Mouse (Mus musculus) heart, embryonic 16.5 days (tissue): ENCODE data around the gene Alcam. TPM values are rescaled to one million over a fixed set of nuclear protein-coding genes. Genes with fewer than 3 reads are reported as not detected.

Experiments
- ATAC-seq: fragments of 200-750 bp; cut with Nextera tagmentation; replicated peaks from 2 replicates; pipeline ENCODE4 v1.8.0; 2017; ENCODE audit warnings: moderate number of reproducible peaks; ENCODE audit not compliant: insufficient read depth, low FRiP score; ENCODE audit errors: extremely low read depth
- H3K27ac ChIP-seq: fragments of 300-500 bp; sonication (generic); 2 replicates; pipeline ENCODE4 v1.5.1; 2014; ENCODE audit warnings: mild to moderate bottlenecking, low read length, control low read depth, moderate library complexity
- H3K27me3 ChIP-seq: fragments of 300-500 bp; sonication (generic); 2 replicates; pipeline ENCODE4 v1.6.1; 2014; ENCODE audit warnings: low read length, mixed read lengths; ENCODE audit not compliant: control insufficient read depth, insufficient read depth
- H3K36me3 ChIP-seq: fragments of 300-500 bp; sonication (generic); 2 replicates; pipeline ENCODE4 v1.6.1; 2014; ENCODE audit not compliant: control insufficient read depth, insufficient read depth
- H3K4me1 ChIP-seq: fragments of 300-500 bp; sonication (generic); 2 replicates; pipeline ENCODE4 v1.6.1; 2014; ENCODE audit warnings: low read length, mixed read lengths; ENCODE audit not compliant: control insufficient read depth, insufficient read depth
- H3K4me2 ChIP-seq: fragments of 300-500 bp; sonication (generic); 2 replicates; pipeline ENCODE4 v1.6.1; 2014; ENCODE audit warnings: low read depth, mild to moderate bottlenecking, control low read depth, low read length
- H3K4me3 ChIP-seq: fragments of 300-500 bp; sonication (generic); 2 replicates; pipeline ENCODE4 v1.5.1; 2014; ENCODE audit warnings: mild to moderate bottlenecking, control low read depth, low read length
- H3K9ac ChIP-seq: fragments of 300-500 bp; sonication (generic); 2 replicates; pipeline ENCODE4 v1.6.1; 2014; ENCODE audit warnings: low read length, control low read depth
- H3K9me3 ChIP-seq: fragments of 300-500 bp; sonication (generic); replicated peaks from 2 replicates; pipeline ENCODE4 v1.6.1; 2016; ENCODE audit warnings: low read length; ENCODE audit not compliant: control insufficient read depth
- WGBS: fragments of 180-500 bp; shearing (Covaris S2); extraction: QIAGEN DNeasy Blood & Tissue Kit; methylation state at CpG from one replicate; pipeline ENCODE4 v1.1.7; 2014; 5-methylcytosine and 5-hydroxymethylcytosine counted together
- polyA plus RNA-seq: library from polyadenylated mRNA; unstranded; fragments of >200 nt; fragmentation: Nextera tagmentation; extraction: Ambion mirVana; gene quantifications from 2 replicates; pipeline ENCODE4 v1.2.1, GENCODE M21; 2015

Alcam gene
- polyA plus RNA-seq, 1 experiment from 2014 or later: 13.4 TPM

- no peak overlapping the region for H3K27ac ChIP-seq
- H3K27me3 ChIP-seq: no peaks in the 10 kb centered on the region
- H3K36me3 ChIP-seq: no peaks in the 10 kb centered on the region
- ATAC-seq: no peak
- no peaks in the 10 kb centered on the region for H3K4me1 ChIP-seq
- no peak overlapping the region for H3K4me3 ChIP-seq
- no peaks in the 10 kb centered on the region for H3K9me3 ChIP-seq
- no peak overlapping the region for H3K4me2 ChIP-seq
- no peak overlapping the region for H3K9ac ChIP-seq
Observed at GRCm38 (mm10) chr16:52263751-52264150, 190.1 kb downstream of the Alcam start.

GRCm38 (mm10) chr16:52262582-52262981, 191.3 kb downstream of the Alcam start:
- Histone ChIP-seq H3K4me2 (no peak overlapping the region), H3K9ac (no peak overlapping the region), H3K9me3 (no peaks in the 10 kb centered on the region), H3K4me1 (no peaks in the 10 kb centered on the region), H3K36me3 (no peaks in the 10 kb centered on the region), H3K27me3 (no peaks in the 10 kb centered on the region), H3K4me3 (no peak overlapping the region), H3K27ac (no peak overlapping the region)
- ATAC-seq: no peak
- 82% methylated on average over 1 of the region's 1 CpGs for WGBS

GRCm38 (mm10) chr16:52261755-52262154, 192.1 kb downstream of the Alcam start:
- Histone ChIP-seq H3K4me3 (no peak overlapping the region), H3K9me3 (no peaks in the 10 kb centered on the region), H3K36me3 (no peaks in the 10 kb centered on the region), H3K4me2 (no peak overlapping the region), H3K27ac (no peak overlapping the region), H3K9ac (no peak overlapping the region), H3K4me1 (no peaks in the 10 kb centered on the region), H3K27me3 (no peaks in the 10 kb centered on the region)
- no peak for ATAC-seq
- 94% methylated on average over 1 of the region's 1 CpGs for WGBS

GRCm38 (mm10) chr16:52250935-52251334, 202.9 kb downstream of the Alcam start:
- 83% methylated on average over 4 of the region's 4 CpGs for WGBS
- Histone ChIP-seq H3K27me3 (no peaks in the 10 kb centered on the region), H3K36me3 (no peaks in the 10 kb centered on the region), H3K9ac (no peak overlapping the region), H3K27ac (no peak overlapping the region), H3K4me2 (no peak overlapping the region), H3K4me1 (no peaks in the 10 kb centered on the region), H3K4me3 (no peak overlapping the region), H3K9me3 (no peaks in the 10 kb centered on the region)
- no peak for ATAC-seq

- no peak overlapping the region for H3K27ac ChIP-seq
- no peaks in the 10 kb centered on the region for H3K9me3 ChIP-seq
- H3K4me2 ChIP-seq: no peak overlapping the region
- no peaks in the 10 kb centered on the region for H3K4me1 ChIP-seq
- 91% methylated on average over 4 of the region's 4 CpGs for WGBS
- no peak overlapping the region for H3K9ac ChIP-seq
- no peak for ATAC-seq
- H3K36me3 ChIP-seq: no peaks in the 10 kb centered on the region
- H3K4me3 ChIP-seq: no peak overlapping the region
- no peaks in the 10 kb centered on the region for H3K27me3 ChIP-seq
Observed at GRCm38 (mm10) chr16:52250196-52250595, 203.7 kb downstream of the Alcam start.

- Histone ChIP-seq H3K4me2 (no peak overlapping the region), H3K4me1 (no peaks in the 10 kb centered on the region), H3K9me3 (no peaks in the 10 kb centered on the region), H3K4me3 (no peak overlapping the region), H3K36me3 (no peaks in the 10 kb centered on the region), H3K27me3 (no peaks in the 10 kb centered on the region), H3K27ac (no peak overlapping the region), H3K9ac (no peak overlapping the region)
- 77% methylated on average over 4 of the region's 4 CpGs for WGBS
- ATAC-seq: no peak
Observed at GRCm38 (mm10) chr16:52243421-52243973, 210.4 kb downstream of the Alcam start.

- WGBS: 88% methylated on average over 2 of the region's 2 CpGs
- no peak overlapping the region for H3K9ac ChIP-seq
- H3K27me3 ChIP-seq: no peaks in the 10 kb centered on the region
- H3K4me2 ChIP-seq: no peak overlapping the region
- H3K36me3 ChIP-seq: no peaks in the 10 kb centered on the region
- H3K4me3 ChIP-seq: no peak overlapping the region
- no peak overlapping the region for H3K27ac ChIP-seq
- H3K4me1 ChIP-seq: no peaks in the 10 kb centered on the region
- no peaks in the 10 kb centered on the region for H3K9me3 ChIP-seq
- no peak for ATAC-seq
Observed at GRCm38 (mm10) chr16:52242144-52242543, 211.7 kb downstream of the Alcam start.

- no peaks in the 10 kb centered on the region for H3K9me3 ChIP-seq
- no peak overlapping the region for H3K4me3 ChIP-seq
- WGBS: 58% methylated on average over 2 of the region's 2 CpGs
- H3K36me3 ChIP-seq: no peaks in the 10 kb centered on the region
- H3K9ac ChIP-seq: no peak overlapping the region
- no peak overlapping the region for H3K4me2 ChIP-seq
- no peaks in the 10 kb centered on the region for H3K27me3 ChIP-seq
- no peak overlapping the region for H3K27ac ChIP-seq
- no peak for ATAC-seq
- no peaks in the 10 kb centered on the region for H3K4me1 ChIP-seq
Observed at GRCm38 (mm10) chr16:52229930-52230329, 223.9 kb downstream of the Alcam start.

- whole genome bisulfite sequencing: 60% methylated on average over 7 of the region's 7 CpGs
- no peak overlapping the region for H3K4me3 ChIP-seq
- H3K4me2 ChIP-seq: no peak overlapping the region
- no peaks in the 10 kb centered on the region for H3K9me3 ChIP-seq
- H3K36me3 ChIP-seq: no peaks in the 10 kb centered on the region
- no peak for ATAC-seq
- H3K27ac ChIP-seq: no peak overlapping the region
- no peaks in the 10 kb centered on the region for H3K27me3 ChIP-seq
- no peaks in the 10 kb centered on the region for H3K4me1 ChIP-seq
- H3K9ac ChIP-seq: no peak overlapping the region
Observed at GRCm38 (mm10) chr16:52229446-52229845, 224.4 kb downstream of the Alcam start.
